Mouse (Mus musculus) MEL (cell line): ENCODE measurements at regions not wholly inside any gene's neighbourhood (a gene's known extent, or its start where the extent isn't known, plus 50 kb on each side); places are given as distances from the start of the nearest gene placed in this dataset.

ENCODE experiments used
- DNase-seq: peaks from one replicate; pipeline ENCODE4 v3.0.0; 2011; ENCODE audit warnings: low read depth, low spot score
- H3K27ac ChIP-seq: 2 replicates; pipeline ENCODE4 v1.5.1; 2012; ENCODE audit warnings: low read depth, mild to moderate bottlenecking, control low read depth, low read length, moderate library complexity; ENCODE audit not compliant: control insufficient read depth
- H3K27me3 ChIP-seq, 2 experiments: fragments of 150-350 bp in 1 of 2; sonication (generic) in 1 of 2; 2 replicates each; pipeline ENCODE4 v1.6.1; 2012; ENCODE audit warnings: low read length in 2 of 2, mild to moderate bottlenecking in 2 of 2, improper control_type of control experiment in 1 of 2, moderate library complexity in 1 of 2; ENCODE audit not compliant: insufficient read depth in 2 of 2, control insufficient read depth in 1 of 2
- H3K36me3 ChIP-seq, 2 experiments: 2 replicates each; pipeline ENCODE4 v1.6.1; 2012 to 2014; ENCODE audit warnings: low read length in 2 of 2, improper control_type of control experiment in 1 of 2, inconsistent platforms in 1 of 2, mild to moderate bottlenecking in 1 of 2; ENCODE audit not compliant: insufficient read depth in 2 of 2, control insufficient read depth in 1 of 2
- H3K4me1 ChIP-seq, 2 experiments: fragments of 150-350 bp in 1 of 2; sonication (generic) in 1 of 2; 2 replicates each; pipeline ENCODE4 v1.6.1; 2012; ENCODE audit warnings: low read length in 2 of 2, improper control_type of control experiment in 1 of 2, mild to moderate bottlenecking in 1 of 2; ENCODE audit not compliant: insufficient read depth in 2 of 2, control insufficient read depth in 1 of 2
- H3K4me3 ChIP-seq, 2 experiments: fragments of 150-350 bp in 1 of 2; sonication (generic) in 1 of 2; 2 replicates each; pipeline ENCODE4 v1.5.1; 2012; ENCODE audit warnings: low read depth in 2 of 2, low read length in 2 of 2, mild to moderate bottlenecking in 2 of 2, moderate library complexity in 2 of 2, control low read depth in 1 of 2, improper control_type of control experiment in 1 of 2; ENCODE audit not compliant: control insufficient read depth in 1 of 2, insufficient read depth in 1 of 2
- H3K79me2 ChIP-seq: 2 replicates; pipeline ENCODE4 v1.6.1; 2012; ENCODE audit warnings: mild to moderate bottlenecking, low read length, moderate library complexity; ENCODE audit not compliant: control insufficient read depth, poor library complexity, insufficient read depth
- H3K9ac ChIP-seq: 2 replicates; pipeline ENCODE4 v1.6.1; 2012; ENCODE audit warnings: low read depth, mild to moderate bottlenecking, control low read depth, low read length, moderate library complexity; ENCODE audit not compliant: control insufficient read depth, poor library complexity, severe bottlenecking
- H3K9me3 ChIP-seq: fragments of 150-350 bp; sonication (generic); replicated peaks from 2 replicates; pipeline ENCODE4 v1.6.1; 2012; ENCODE audit warnings: mild to moderate bottlenecking, low read length, improper control_type of control experiment, moderate library complexity; ENCODE audit not compliant: insufficient read depth
- BHLHE40 ChIP-seq: IDR thresholded peaks from 2 replicates; pipeline ENCODE4 v1.6.1; 2012; ENCODE audit warnings: low read depth, mild to moderate bottlenecking, inconsistent platforms, low read length, improper control_type of control experiment, borderline replicate concordance
- CHD1 ChIP-seq: IDR thresholded peaks from 2 replicates; pipeline ENCODE4 v1.6.1; 2012; ENCODE audit warnings: low read depth, mild to moderate bottlenecking, inconsistent platforms, low read length, improper control_type of control experiment
- CHD2 ChIP-seq: IDR thresholded peaks from 2 replicates; pipeline ENCODE4 v1.6.1; 2011; ENCODE audit warnings: low read length, improper control_type of control experiment
- E2F4 ChIP-seq: IDR thresholded peaks from 2 replicates; pipeline ENCODE4 v1.6.1; 2011; ENCODE audit warnings: low read depth, low read length, improper control_type of control experiment, borderline replicate concordance
- ELF1 ChIP-seq: IDR thresholded peaks from 2 replicates; pipeline ENCODE4 v1.6.1; 2014; ENCODE audit warnings: low read depth, mild to moderate bottlenecking, inconsistent platforms, low read length, improper control_type of control experiment, moderate library complexity
- EP300 ChIP-seq, 2 experiments: IDR thresholded peaks; 2 replicates each; pipeline ENCODE4 v1.6.1; 2011; ENCODE audit warnings: improper control_type of control experiment in 2 of 2, low read length in 2 of 2, low read depth in 1 of 2, mild to moderate bottlenecking in 1 of 2
- ETS1 ChIP-seq: IDR thresholded peaks from 2 replicates; pipeline ENCODE4 v1.6.1; 2012; ENCODE audit warnings: low read depth, mild to moderate bottlenecking, inconsistent platforms, low read length, improper control_type of control experiment, moderate library complexity
- GABPA ChIP-seq: IDR thresholded peaks from 2 replicates; pipeline ENCODE4 v1.6.1; 2012; ENCODE audit warnings: low read depth, mild to moderate bottlenecking, inconsistent platforms, low read length, improper control_type of control experiment, moderate library complexity
- GATA1 ChIP-seq: IDR thresholded peaks from 2 replicates; pipeline ENCODE4 v1.6.1; 2011; ENCODE audit warnings: low read depth, low read length, improper control_type of control experiment
- HCFC1 ChIP-seq: IDR thresholded peaks from 2 replicates; pipeline ENCODE4 v1.6.1; 2012; ENCODE audit warnings: low read depth, mild to moderate bottlenecking, inconsistent platforms, low read length, improper control_type of control experiment, moderate library complexity
- JUND ChIP-seq: IDR thresholded peaks from 2 replicates; pipeline ENCODE4 v1.6.1; 2011; ENCODE audit warnings: low read depth, mild to moderate bottlenecking, improper control_type of control experiment, low read length
- KAT2A ChIP-seq: conservative IDR thresholded peaks from 2 replicates; pipeline ENCODE4 v1.6.1; 2012; ENCODE audit warnings: low read depth, low read length, improper control_type of control experiment, inconsistent platforms
- MAX ChIP-seq: IDR thresholded peaks from 2 replicates; pipeline ENCODE4 v1.6.1; 2011; ENCODE audit warnings: low read length, improper control_type of control experiment
- MAZ ChIP-seq: IDR thresholded peaks from 2 replicates; pipeline ENCODE4 v1.6.1; 2012; ENCODE audit warnings: low read depth, mild to moderate bottlenecking, inconsistent platforms, low read length, improper control_type of control experiment
- MEF2A ChIP-seq: IDR thresholded peaks from 2 replicates; pipeline ENCODE4 v1.6.1; 2014; ENCODE audit warnings: low read depth, mild to moderate bottlenecking, inconsistent platforms, low read length, improper control_type of control experiment; ENCODE audit not compliant: poor library complexity, insufficient replicate concordance, severe bottlenecking; ENCODE audit errors: extremely low read depth
- MXI1 ChIP-seq: IDR thresholded peaks from 2 replicates; pipeline ENCODE4 v1.6.1; 2011; ENCODE audit warnings: mild to moderate bottlenecking, low read depth, low read length, improper control_type of control experiment
- MYB ChIP-seq: IDR thresholded peaks from 2 replicates; pipeline ENCODE4 v1.6.1; 2011; ENCODE audit warnings: mild to moderate bottlenecking, low read depth, low read length, improper control_type of control experiment
- NELFE ChIP-seq: IDR thresholded peaks from 2 replicates; pipeline ENCODE4 v1.6.1; 2011; ENCODE audit warnings: low read depth, low read length, improper control_type of control experiment
- POLR2AphosphoS2 ChIP-seq: IDR thresholded peaks from 2 replicates; pipeline ENCODE4 v1.6.1; 2011; ENCODE audit warnings: low read length, improper control_type of control experiment
- RAD21 ChIP-seq: IDR thresholded peaks from 2 replicates; pipeline ENCODE4 v1.6.1; 2011; ENCODE audit warnings: mild to moderate bottlenecking, low read depth, low read length, improper control_type of control experiment
- RCOR1 ChIP-seq: IDR thresholded peaks from 2 replicates; pipeline ENCODE4 v1.6.1; 2012; ENCODE audit warnings: low read depth, mild to moderate bottlenecking, inconsistent platforms, low read length, improper control_type of control experiment
- SIN3A ChIP-seq: IDR thresholded peaks from 2 replicates; pipeline ENCODE4 v1.6.1; 2012; ENCODE audit warnings: low read length, improper control_type of control experiment, inconsistent platforms
- TCF12 ChIP-seq: IDR thresholded peaks from 2 replicates; pipeline ENCODE4 v1.6.1; 2014; ENCODE audit warnings: low read depth, mild to moderate bottlenecking, inconsistent platforms, low read length, improper control_type of control experiment, moderate library complexity
- USF1 ChIP-seq: IDR thresholded peaks from 2 replicates; pipeline ENCODE4 v1.6.1; 2014; ENCODE audit warnings: low read depth, mild to moderate bottlenecking, inconsistent platforms, low read length, improper control_type of control experiment, moderate library complexity
- ZKSCAN1 ChIP-seq: IDR thresholded peaks from 2 replicates; pipeline ENCODE4 v1.6.1; 2012; ENCODE audit warnings: low read depth, mild to moderate bottlenecking, inconsistent platforms, low read length, improper control_type of control experiment, moderate library complexity
- ZMIZ1 ChIP-seq: IDR thresholded peaks from 2 replicates; pipeline ENCODE4 v1.6.1; 2012; ENCODE audit warnings: low read depth, mild to moderate bottlenecking, inconsistent platforms, low read length, improper control_type of control experiment, moderate library complexity
- ZNF384 ChIP-seq: IDR thresholded peaks from 2 replicates; pipeline ENCODE4 v1.6.1; 2012; ENCODE audit warnings: low read depth, mild to moderate bottlenecking, inconsistent platforms, low read length, improper control_type of control experiment

- TF ChIP-seq ETS1 (no peak), RCOR1 (no peak), JUND (no peak), GATA1 (no peak), MYB (peak; percentile 77), NELFE (no peak), EP300 (IDR thresholded peaks at IDR 0.05; ENCODE audit: low read depth in 1 of 2, low read length in 2 of 2) (peak; percentile 30 to 73; a peak in 3 of 4 replicates), MAX (no peak), CHD2 (no peak)
- peak; percentile 21 for DNase-seq
- Histone ChIP-seq H3K36me3 (no peaks in the 10 kb centered on the region; a peak in 1 of 4 replicates), H3K27me3 (no peaks in the 10 kb centered on the region), H3K4me3 (no peak overlapping the region), H3K9me3 (no peaks in the 10 kb centered on the region), H3K9ac (no peak overlapping the region), H3K79me2 (no peaks in the 10 kb centered on the region), H3K4me1 (no peaks in the 10 kb centered on the region; a peak in 1 of 4 replicates), H3K27ac (no peak overlapping the region)
Observed at GRCm38 (mm10) chr8:28589999-28590398, 1142.5 kb downstream of the Poteg start.

- H3K79me2 ChIP-seq, result no peaks in the 10 kb centered on the region
Observed at GRCm38 (mm10) chr8:28593238-28593637, 1145.8 kb downstream of the Poteg start.

GRCm38 (mm10) chr8:28594191-28594590 lies 1146.7 kb downstream of the Poteg start:
- Histone ChIP-seq H3K9me3 (no peaks in the 10 kb centered on the region), H3K27me3 (no peaks in the 10 kb centered on the region), H3K79me2 (no peaks in the 10 kb centered on the region), H3K36me3 (no peaks in the 10 kb centered on the region; a peak in 1 of 4 replicates), H3K9ac (no peak overlapping the region), H3K4me3 (no peak overlapping the region), H3K4me1 (no peaks in the 10 kb centered on the region; a peak in 1 of 4 replicates), H3K27ac (no peak overlapping the region)
- TF ChIP-seq HCFC1 (no peak), JUND (no peak), MXI1 (no peak), NELFE (no peak), POLR2AphosphoS2 (no peak), RAD21 (no peak), ZKSCAN1 (no peak), MYB (no peak), ZNF384 (no peak), GABPA (no peak), RCOR1 (no peak), EP300 (IDR thresholded peaks at IDR 0.05; ENCODE audit: low read depth in 1 of 2, low read length in 2 of 2) (no peak), TCF12 (no peak), KAT2A (no peak), ELF1 (no peak), MEF2A (no peak), USF1 (no peak)
- no peak for DNase-seq

More at GRCm38 (mm10) chr8:28593238-28593637, 1145.8 kb downstream of the Poteg start:
- no peak overlapping the region for H3K4me3 ChIP-seq
- H3K9ac ChIP-seq, result no peak overlapping the region
- no peaks in the 10 kb centered on the region; a peak in 1 of 4 replicates for H3K4me1 ChIP-seq
- DNase-seq, result no peak
- TF ChIP-seq CHD1 (no peak), BHLHE40 (no peak), SIN3A (no peak), ZMIZ1 (no peak), GABPA (no peak), E2F4 (no peak), MAX (no peak), MAZ (no peak)
- no peaks in the 10 kb centered on the region for H3K27me3 ChIP-seq
- H3K27ac ChIP-seq, result no peak overlapping the region
- H3K36me3 ChIP-seq, result no peaks in the 10 kb centered on the region; a peak in 1 of 4 replicates
- no peaks in the 10 kb centered on the region for H3K9me3 ChIP-seq
